Mouse (Mus musculus): ENCODE data around the gene B230217C12Rik. TPM values are rescaled to one million over a fixed set of nuclear protein-coding genes. Genes with fewer than 3 reads are reported as not detected.

The B230217C12Rik gene
- polyA plus RNA-seq, 1 experiment from 2014 or later = 7.5 TPM

GRCm38 (mm10) chr11:97812491-97812921 is 28.1 kb upstream of the B230217C12Rik start:
- H3K36me3 ChIP-seq (ENCODE audit: control insufficient read depth, insufficient read depth, low read length) = peaks cover 51% of the 10 kb centered on the region
- no peak overlapping the region for H3K4me2 ChIP-seq (ENCODE audit: low read depth, low read length)
- H3K27me3 ChIP-seq (replicated peaks; ENCODE audit: control insufficient read depth, insufficient read depth, low read length) = no peaks in the 10 kb centered on the region
- H3K9ac ChIP-seq (ENCODE audit: low read depth, low read length) = no peak overlapping the region
- no peak for DNase-seq (ENCODE audit: low spot score)
- H3K27ac ChIP-seq (replicated peaks; ENCODE audit: low read depth, low read length) = no peak overlapping the region
- WGBS = 34% methylated on average over 3 of the region's 3 CpGs
- H3K4me1 ChIP-seq (ENCODE audit: control insufficient read depth, insufficient read depth, low read length) = peaks cover 65% of the 10 kb centered on the region
- H3K4me3 ChIP-seq (ENCODE audit: low read depth, low read length) = no peak overlapping the region
- no peaks in the 10 kb centered on the region for H3K9me3 ChIP-seq (ENCODE audit: control insufficient read depth, low read length)
- peak; percentile 45; the same call in 1 of the 2 replicates for ATAC-seq (ENCODE audit: low read depth)

GRCm38 (mm10) chr11:97813085-97813484 is 27.5 kb upstream of the B230217C12Rik start:
- Histone ChIP-seq H3K4me1 (ENCODE audit: control insufficient read depth, insufficient read depth, low read length) (peaks cover 63% of the 10 kb centered on the region), H3K36me3 (ENCODE audit: control insufficient read depth, insufficient read depth, low read length) (peaks cover 53% of the 10 kb centered on the region), H3K27ac (replicated peaks; ENCODE audit: low read depth, low read length) (no peak overlapping the region), H3K4me2 (ENCODE audit: low read depth, low read length) (no peak overlapping the region), H3K9ac (ENCODE audit: low read depth, low read length) (no peak overlapping the region), H3K9me3 (ENCODE audit: control insufficient read depth, low read length) (no peaks in the 10 kb centered on the region), H3K27me3 (replicated peaks; ENCODE audit: control insufficient read depth, insufficient read depth, low read length) (no peaks in the 10 kb centered on the region), H3K4me3 (ENCODE audit: low read depth, low read length) (no peak overlapping the region)
- ATAC-seq (ENCODE audit: low read depth) = no peak
- 52% methylated on average over 6 of the region's 7 CpGs for WGBS
- DNase-seq (ENCODE audit: low spot score) = no peak

GRCm38 (mm10) chr11:97813746-97814515 is 26.6 kb upstream of the B230217C12Rik start:
- Histone ChIP-seq H3K9me3 (ENCODE audit: control insufficient read depth, low read length) (no peaks in the 10 kb centered on the region), H3K9ac (ENCODE audit: low read depth, low read length) (no peak overlapping the region), H3K4me2 (ENCODE audit: low read depth, low read length) (no peak overlapping the region), H3K4me1 (ENCODE audit: control insufficient read depth, insufficient read depth, low read length) (peaks cover 62% of the 10 kb centered on the region), H3K27ac (replicated peaks; ENCODE audit: low read depth, low read length) (no peak overlapping the region), H3K36me3 (ENCODE audit: control insufficient read depth, insufficient read depth, low read length) (peaks cover 44% of the 10 kb centered on the region), H3K4me3 (ENCODE audit: low read depth, low read length) (no peak overlapping the region), H3K27me3 (replicated peaks; ENCODE audit: control insufficient read depth, insufficient read depth, low read length) (no peaks in the 10 kb centered on the region)
- 71% methylated on average over 17 of the region's 17 CpGs for WGBS
- DNase-seq (ENCODE audit: low spot score) = no peak
- no peak for ATAC-seq (ENCODE audit: low read depth)

- Histone ChIP-seq H3K36me3 (ENCODE audit: control insufficient read depth, insufficient read depth, low read length) (peaks cover 45% of the 10 kb centered on the region), H3K27ac (replicated peaks; ENCODE audit: low read depth, low read length) (peak overlapping the region; percentile 16; the same call in 1 of the 2 replicates)
Observed at GRCm38 (mm10) chr11:97815736-97816135, 24.8 kb upstream of the B230217C12Rik start.

GRCm38 (mm10) chr11:97816176-97816575 is 24.4 kb upstream of the B230217C12Rik start:
- Histone ChIP-seq H3K9ac (ENCODE audit: low read depth, low read length) (no peak overlapping the region), H3K4me2 (ENCODE audit: low read depth, low read length) (no peak overlapping the region), H3K27me3 (replicated peaks; ENCODE audit: control insufficient read depth, insufficient read depth, low read length) (no peaks in the 10 kb centered on the region), H3K4me1 (ENCODE audit: control insufficient read depth, insufficient read depth, low read length) (peaks cover 43% of the 10 kb centered on the region), H3K27ac (replicated peaks; ENCODE audit: low read depth, low read length) (no peak overlapping the region), H3K36me3 (ENCODE audit: control insufficient read depth, insufficient read depth, low read length) (peaks cover 45% of the 10 kb centered on the region), H3K4me3 (ENCODE audit: low read depth, low read length) (no peak overlapping the region), H3K9me3 (ENCODE audit: control insufficient read depth, low read length) (no peaks in the 10 kb centered on the region)
- ATAC-seq (ENCODE audit: low read depth) (peak; percentile 5; the same call in 1 of the 2 replicates), DNase-seq (ENCODE audit: low spot score) (no peak)
- WGBS = 60% methylated on average over 5 of the region's 5 CpGs

More at GRCm38 (mm10) chr11:97815736-97816135, 24.8 kb upstream of the B230217C12Rik start:
- WGBS = 53% methylated on average over 11 of the region's 11 CpGs
- Histone ChIP-seq H3K4me2 (ENCODE audit: low read depth, low read length) (no peak overlapping the region), H3K27me3 (replicated peaks; ENCODE audit: control insufficient read depth, insufficient read depth, low read length) (no peaks in the 10 kb centered on the region), H3K4me3 (ENCODE audit: low read depth, low read length) (no peak overlapping the region), H3K9ac (ENCODE audit: low read depth, low read length) (no peak overlapping the region), H3K9me3 (ENCODE audit: control insufficient read depth, low read length) (no peaks in the 10 kb centered on the region), H3K4me1 (ENCODE audit: control insufficient read depth, insufficient read depth, low read length) (peaks cover 46% of the 10 kb centered on the region)
- ATAC-seq (ENCODE audit: low read depth) (no peak), DNase-seq (ENCODE audit: low spot score) (no peak)

GRCm38 (mm10) chr11:97816916-97817315 is 23.7 kb upstream of the B230217C12Rik start:
- no peak for ATAC-seq (ENCODE audit: low read depth)
- Histone ChIP-seq H3K4me2 (ENCODE audit: low read depth, low read length) (no peak overlapping the region), H3K27ac (replicated peaks; ENCODE audit: low read depth, low read length) (peak overlapping the region; percentile 54; the same call in 1 of the 2 replicates), H3K9ac (ENCODE audit: low read depth, low read length) (peak overlapping the region; percentile 9; the same call in 1 of the 2 replicates), H3K36me3 (ENCODE audit: control insufficient read depth, insufficient read depth, low read length) (peaks cover 48% of the 10 kb centered on the region), H3K4me3 (ENCODE audit: low read depth, low read length) (no peak overlapping the region), H3K4me1 (ENCODE audit: control insufficient read depth, insufficient read depth, low read length) (peaks cover 36% of the 10 kb centered on the region), H3K9me3 (ENCODE audit: control insufficient read depth, low read length) (no peaks in the 10 kb centered on the region), H3K27me3 (replicated peaks; ENCODE audit: control insufficient read depth, insufficient read depth, low read length) (no peaks in the 10 kb centered on the region)
- no peak for DNase-seq (ENCODE audit: low spot score)
- 33% methylated on average over 9 of the region's 9 CpGs for WGBS

GRCm38 (mm10) chr11:97817379-97817778 is 23.2 kb upstream of the B230217C12Rik start:
- H3K4me2 ChIP-seq (ENCODE audit: low read depth, low read length) = no peak overlapping the region
- WGBS = 27% methylated on average over 5 of the region's 5 CpGs
- H3K4me1 ChIP-seq (ENCODE audit: control insufficient read depth, insufficient read depth, low read length) = peaks cover 31% of the 10 kb centered on the region
- DNase-seq (ENCODE audit: low spot score) (no peak), ATAC-seq (ENCODE audit: low read depth) (no peak)
- H3K36me3 ChIP-seq (ENCODE audit: control insufficient read depth, insufficient read depth, low read length) = peaks cover 52% of the 10 kb centered on the region
- H3K27ac ChIP-seq (replicated peaks; ENCODE audit: low read depth, low read length) = no peak overlapping the region
- no peak overlapping the region for H3K4me3 ChIP-seq (ENCODE audit: low read depth, low read length)
- H3K9me3 ChIP-seq (ENCODE audit: control insufficient read depth, low read length) = no peaks in the 10 kb centered on the region
- no peaks in the 10 kb centered on the region for H3K27me3 ChIP-seq (replicated peaks; ENCODE audit: control insufficient read depth, insufficient read depth, low read length)
- H3K9ac ChIP-seq (ENCODE audit: low read depth, low read length) = no peak overlapping the region

- Histone ChIP-seq H3K36me3 (ENCODE audit: control insufficient read depth, insufficient read depth, low read length) (peaks cover 58% of the 10 kb centered on the region), H3K9ac (ENCODE audit: low read depth, low read length) (0 out of 2 replicates have a peak overlapping the region, but pooled peaks have one; percentile 5), H3K4me2 (ENCODE audit: low read depth, low read length) (no peak overlapping the region), H3K9me3 (ENCODE audit: control insufficient read depth, low read length) (no peaks in the 10 kb centered on the region), H3K27me3 (replicated peaks; ENCODE audit: control insufficient read depth, insufficient read depth, low read length) (no peaks in the 10 kb centered on the region), H3K4me3 (ENCODE audit: low read depth, low read length) (no peak overlapping the region), H3K27ac (replicated peaks; ENCODE audit: low read depth, low read length) (no peak overlapping the region), H3K4me1 (ENCODE audit: control insufficient read depth, insufficient read depth, low read length) (peaks cover 25% of the 10 kb centered on the region)
- WGBS = 42% methylated on average over 6 of the region's 6 CpGs
- no peak; the same call in 1 of the 2 replicates for ATAC-seq (ENCODE audit: low read depth)
- DNase-seq (ENCODE audit: low spot score) = no peak
Observed at GRCm38 (mm10) chr11:97818003-97818402, 22.6 kb upstream of the B230217C12Rik start.

Measured in embryonic facial prominence, embryonic 14.5 days (tissue).